22 mouse cellular contexts compared by ENCODE assay signal in the genomic region with DNA sequence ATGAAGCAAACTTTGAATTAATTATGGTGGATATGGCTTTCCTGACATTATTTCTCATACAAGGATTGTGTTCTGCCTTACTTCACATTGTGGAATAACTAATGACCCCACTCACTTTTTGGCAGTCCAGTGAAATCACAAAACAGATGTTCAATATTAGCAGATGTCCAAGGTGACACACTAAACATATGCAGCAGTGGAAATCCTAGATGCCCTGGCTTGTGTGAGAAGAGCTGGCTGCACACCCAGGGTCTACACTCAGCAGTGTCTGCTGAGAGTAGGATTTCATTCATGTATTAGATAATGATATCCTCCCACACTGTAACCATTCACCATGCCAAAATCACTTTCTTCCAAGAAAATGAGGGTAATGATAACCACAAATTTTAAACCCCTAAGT.
DNase-seq lines count a peak whose midpoint lies in the region; ATAC-seq and TF ChIP-seq lines count a peak whose summit lies in the region.
"Had no signal": no experiment of that assay in that cellular context is flagged by ENCODE, and none has a peak within 500 bp of the region (broad histone marks: within the 10 kb centered on the region; RNA-seq: fewer than 3 reads in every experiment).

No protein-coding gene starts in this region.

- DNase-seq in embryo, embryonic 10 days (ENCODE audit: low spot score) = peak; percentile 16
- no peak for DNase-seq in embryo, embryonic 9.5 days (ENCODE audit: extremely low spot score)
- no peak for DNase-seq in midbrain, embryonic 11.5 days (ENCODE audit: low spot score, missing footprints)
- DNase-seq in embryonic facial prominence, embryonic 14.5 days (ENCODE audit: low spot score) = peak; percentile 82
- peak; percentile 14 for DNase-seq in midbrain, postnatal 0 days (ENCODE audit: low spot score)
- no peak for DNase-seq in adrenal gland, postnatal 36 days
- DNase-seq: adrenal gland, postnatal 14 days; cerebellum, adult 18-20 months; cerebellum, postnatal 36 days; gastrocnemius, postnatal 36 days; kidney, adult 11 months; kidney, postnatal 10 days; liver, postnatal 0 days; lung, postnatal 14 days; right cerebral cortex, adult 18-20 months; thymus, postnatal 36 days had no signal

- peak; percentile 45; the same call in 1 of the 2 replicates for ATAC-seq in midbrain, embryonic 13.5 days
- ATAC-seq in midbrain, embryonic 11.5 days (ENCODE audit: low FRiP score) = no peak
- ATAC-seq in embryonic facial prominence, embryonic 14.5 days (ENCODE audit: low read depth) = peak; percentile 71
- no peak for ATAC-seq in midbrain, postnatal 0 days (ENCODE audit: low FRiP score)
- no peak for ATAC-seq in kidney, embryonic 15.5 days (replicated peaks; ENCODE audit: low FRiP score)
- ATAC-seq: liver, postnatal 0 days; Patski had no signal

- H3K4me3 ChIP-seq in midbrain, embryonic 13.5 days (replicated peaks) = no peak overlapping the region
- H3K4me3 ChIP-seq in midbrain, embryonic 11.5 days (ENCODE audit: low read depth, low read length) = no peak overlapping the region
- H3K4me3 ChIP-seq in embryonic facial prominence, embryonic 14.5 days (ENCODE audit: low read depth, low read length) = no peak overlapping the region
- no peak overlapping the region for H3K4me3 ChIP-seq in midbrain, postnatal 0 days (ENCODE audit: low read depth, low read length)
- H3K4me3 ChIP-seq in kidney, embryonic 15.5 days (replicated peaks) = no peak overlapping the region
- H3K4me3 ChIP-seq: forebrain, embryonic 12.5 days; hindbrain, embryonic 10.5 days; neural tube, embryonic 13.5 days had no signal

- TF ChIP-seq CTCF in midbrain, postnatal 0 days (IDR thresholded peaks at IDR 0.05) = no peak

- H3K4me2 ChIP-seq in midbrain, embryonic 13.5 days (replicated peaks) = no peak overlapping the region
- no peak overlapping the region for H3K4me2 ChIP-seq in midbrain, embryonic 11.5 days
- H3K4me2 ChIP-seq in embryonic facial prominence, embryonic 14.5 days (ENCODE audit: low read depth, low read length) = no peak overlapping the region
- H3K4me2 ChIP-seq in midbrain, postnatal 0 days (ENCODE audit: low read depth, low read length, poor library complexity, severe bottlenecking) = no peak overlapping the region
- no peak overlapping the region for H3K4me2 ChIP-seq in kidney, embryonic 15.5 days
- H3K4me2 ChIP-seq: forebrain, embryonic 12.5 days; neural tube, embryonic 13.5 days had no signal

- H3K27me3 ChIP-seq in midbrain, embryonic 13.5 days = no peaks in the 10 kb centered on the region
- no peaks in the 10 kb centered on the region for H3K27me3 ChIP-seq in midbrain, embryonic 11.5 days (ENCODE audit: control insufficient read depth, insufficient read depth, low read length)
- H3K27me3 ChIP-seq in embryonic facial prominence, embryonic 14.5 days (replicated peaks; ENCODE audit: control insufficient read depth, insufficient read depth, low read length) = no peaks in the 10 kb centered on the region
- no peaks in the 10 kb centered on the region for H3K27me3 ChIP-seq in midbrain, postnatal 0 days (ENCODE audit: insufficient read depth, low read length)
- no peaks in the 10 kb centered on the region for H3K27me3 ChIP-seq in kidney, embryonic 15.5 days
- H3K27me3 ChIP-seq: forebrain, embryonic 12.5 days; neural tube, embryonic 13.5 days; Patski had no signal

- no peaks in the 10 kb centered on the region for H3K36me3 ChIP-seq in midbrain, embryonic 13.5 days
- no peaks in the 10 kb centered on the region for H3K36me3 ChIP-seq in midbrain, embryonic 11.5 days (ENCODE audit: control insufficient read depth, insufficient read depth, low read length)
- no peaks in the 10 kb centered on the region for H3K36me3 ChIP-seq in embryonic facial prominence, embryonic 14.5 days (ENCODE audit: control insufficient read depth, insufficient read depth, low read length)
- no peaks in the 10 kb centered on the region for H3K36me3 ChIP-seq in midbrain, postnatal 0 days (ENCODE audit: insufficient read depth, low read length)
- no peaks in the 10 kb centered on the region for H3K36me3 ChIP-seq in kidney, embryonic 15.5 days
- H3K36me3 ChIP-seq: forebrain, embryonic 12.5 days; hindbrain, embryonic 10.5 days; neural tube, embryonic 13.5 days had no signal

- H3K9me3 ChIP-seq in midbrain, embryonic 13.5 days = no peaks in the 10 kb centered on the region
- no peaks in the 10 kb centered on the region for H3K9me3 ChIP-seq in midbrain, embryonic 11.5 days (ENCODE audit: control insufficient read depth, low read length)
- H3K9me3 ChIP-seq in embryonic facial prominence, embryonic 14.5 days (ENCODE audit: control insufficient read depth, low read length) = no peaks in the 10 kb centered on the region
- no peaks in the 10 kb centered on the region for H3K9me3 ChIP-seq in midbrain, postnatal 0 days (ENCODE audit: low read length)
- H3K9me3 ChIP-seq in kidney, embryonic 15.5 days (replicated peaks) = no peaks in the 10 kb centered on the region
- H3K9me3 ChIP-seq: forebrain, embryonic 12.5 days; hindbrain, embryonic 10.5 days; neural tube, embryonic 13.5 days had no signal

- no peaks in the 10 kb centered on the region for H3K4me1 ChIP-seq in midbrain, embryonic 13.5 days (replicated peaks)
- H3K4me1 ChIP-seq in midbrain, embryonic 11.5 days (ENCODE audit: control insufficient read depth, insufficient read depth, low read length) = no peaks in the 10 kb centered on the region
- H3K4me1 ChIP-seq in embryonic facial prominence, embryonic 14.5 days (ENCODE audit: control insufficient read depth, insufficient read depth, low read length) = no peaks in the 10 kb centered on the region
- no peaks in the 10 kb centered on the region for H3K4me1 ChIP-seq in midbrain, postnatal 0 days (ENCODE audit: insufficient read depth, low read length)
- H3K4me1 ChIP-seq in kidney, embryonic 15.5 days = no peaks in the 10 kb centered on the region
- H3K4me1 ChIP-seq: forebrain, embryonic 12.5 days; hindbrain, embryonic 10.5 days; neural tube, embryonic 13.5 days had no signal

- no peak overlapping the region for H3K27ac ChIP-seq in midbrain, embryonic 13.5 days
- H3K27ac ChIP-seq in midbrain, embryonic 11.5 days (ENCODE audit: low read depth, low read length) = no peak overlapping the region
- H3K27ac ChIP-seq in embryonic facial prominence, embryonic 14.5 days (replicated peaks; ENCODE audit: low read depth, low read length) = no peak overlapping the region
- H3K27ac ChIP-seq in midbrain, postnatal 0 days (ENCODE audit: low read depth, low read length) = no peak overlapping the region
- H3K27ac ChIP-seq in kidney, embryonic 15.5 days = no peak overlapping the region
- H3K27ac ChIP-seq: forebrain, embryonic 12.5 days; hindbrain, embryonic 10.5 days; neural tube, embryonic 13.5 days had no signal

- no peak overlapping the region for H3K9ac ChIP-seq in midbrain, embryonic 13.5 days (replicated peaks)
- no peak overlapping the region for H3K9ac ChIP-seq in midbrain, embryonic 11.5 days (ENCODE audit: low read length)
- H3K9ac ChIP-seq in embryonic facial prominence, embryonic 14.5 days (ENCODE audit: low read depth, low read length) = no peak overlapping the region
- H3K9ac ChIP-seq in midbrain, postnatal 0 days (replicated peaks; ENCODE audit: low read length, poor library complexity, severe bottlenecking) = no peak overlapping the region
- no peak overlapping the region for H3K9ac ChIP-seq in kidney, embryonic 15.5 days
- H3K9ac ChIP-seq: forebrain, embryonic 12.5 days; liver, postnatal 0 days; neural tube, embryonic 13.5 days had no signal

Comparison
In these comparisons a context has a peak if more than half of its experiments do, and no peak if none do; other contexts are left out.
1. DNase-seq: peak in embryo, embryonic 10 days (single experiment), embryonic facial prominence, embryonic 14.5 days (single experiment) and midbrain, postnatal 0 days (single experiment); none in embryo, embryonic 9.5 days (single experiment), midbrain, embryonic 11.5 days (single experiment) and adrenal gland, postnatal 36 days (0 of 2).
2. ATAC-seq: peak in midbrain, embryonic 13.5 days (single experiment) and embryonic facial prominence, embryonic 14.5 days (single experiment); none in midbrain, embryonic 11.5 days (single experiment), midbrain, postnatal 0 days (single experiment) and kidney, embryonic 15.5 days (single experiment).